Mouse (Mus musculus): ENCODE measurements around the gene Rnpc3. TPM values are rescaled to one million over a fixed set of nuclear protein-coding genes. Genes with fewer than 3 reads are reported as not detected.
"Not testable (repeated sequence)": the region's sequence is repeated elsewhere in the genome, so short reads cannot be mapped to it uniquely, and the experiment has no call there.

The Rnpc3 gene
- polyA plus RNA-seq (2015; fragmentation: Nextera tagmentation; extraction: Ambion mirVana) = 18.9 and 19.8 TPM in 2 replicates

DNA sequence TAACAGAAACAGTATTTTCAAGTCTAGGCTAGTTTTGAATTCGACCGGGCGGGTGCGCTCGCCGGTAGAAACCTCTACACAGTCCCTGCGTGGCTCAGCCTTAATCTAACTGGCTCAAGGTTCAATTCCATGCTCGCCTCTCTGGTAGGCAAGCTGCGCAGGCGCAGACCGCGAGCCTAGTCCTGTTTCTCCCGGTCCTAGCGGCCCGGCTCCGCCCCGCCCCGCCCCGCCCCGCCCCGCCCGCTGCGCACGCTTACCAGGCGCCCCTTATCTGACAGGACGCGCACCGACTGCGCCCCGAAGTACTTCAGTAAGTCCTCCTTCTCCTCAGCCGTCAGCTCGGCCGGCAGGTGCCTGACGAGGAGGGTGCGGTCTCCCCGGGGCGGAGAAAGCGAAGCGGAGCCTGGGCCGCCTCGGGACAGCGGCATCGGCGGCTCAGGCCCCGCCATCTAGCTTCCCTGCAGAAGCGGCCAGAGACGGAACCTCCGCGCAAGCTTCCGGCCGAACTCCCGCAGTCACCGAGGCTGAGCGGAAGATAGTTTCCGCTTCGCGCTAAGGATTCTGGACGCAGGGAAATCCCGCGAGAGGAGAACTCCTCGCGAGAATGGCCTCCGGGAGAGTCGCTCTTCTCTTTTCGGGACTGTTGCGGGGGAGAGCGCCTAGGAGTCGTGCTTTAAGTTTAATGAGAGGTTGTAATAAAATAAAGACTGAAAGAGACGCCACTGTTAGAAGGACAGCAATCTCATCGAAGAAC, at the start of gene Rnpc3:
Rnpc3 (minus strand) TSS at position 544 of the 754 bp plus-strand sequence.
- Histone ChIP-seq H3K36me3 (ENCODE audit: control insufficient read depth, insufficient read depth) (no peaks in the 10 kb centered on the region; the same call in 1 of the 2 replicates), H3K27ac (ENCODE audit: low read depth, low read length) (peak within 1 kb of the TSS; percentile 100), H3K9me3 (ENCODE audit: control insufficient read depth) (no peaks in the 10 kb centered on the region), H3K27me3 (replicated peaks; ENCODE audit: control insufficient read depth, insufficient read depth, low read length) (no peaks in the 10 kb centered on the region), H3K9ac (ENCODE audit: low read depth, low read length) (peak within 1 kb of the TSS; percentile 82), H3K4me1 (replicated peaks; ENCODE audit: control insufficient read depth, insufficient read depth, low read length) (no peaks in the 10 kb centered on the region), H3K4me3 (ENCODE audit: low read depth, low read length) (peak within 1 kb of the TSS; percentile 65), H3K4me2 (replicated peaks; ENCODE audit: low read depth) (peak within 1 kb of the TSS; percentile 66)
- peak; percentile 99 for ATAC-seq
- peak; percentile 38 for TF ChIP-seq CTCF (IDR thresholded peaks at IDR 0.05; ENCODE audit: low read depth)
- WGBS = under 1% methylated on average over 68 of the region's 70 CpGs

DNA sequence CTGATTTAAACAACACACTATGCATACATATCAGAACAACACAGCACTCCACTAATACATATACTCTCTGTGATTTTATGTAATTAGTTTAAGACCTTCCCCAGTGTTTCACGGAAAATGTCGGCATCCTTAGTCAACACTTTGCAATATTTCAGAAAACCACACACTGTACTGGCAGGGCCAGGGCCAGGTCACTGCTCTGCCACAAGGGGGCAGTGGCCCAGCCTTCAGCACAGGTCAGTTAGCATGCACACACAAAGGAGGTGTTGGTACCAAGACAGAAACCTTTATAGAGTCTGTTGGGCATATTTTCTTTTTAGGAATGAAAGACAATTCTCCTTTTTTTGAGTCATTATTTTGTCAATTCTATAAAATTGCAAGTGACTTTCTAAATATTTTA, 27.0 kb upstream of the Rnpc3 start:
- Histone ChIP-seq H3K4me3 (ENCODE audit: low read depth, low read length) (no peak overlapping the region), H3K27ac (ENCODE audit: low read depth, low read length) (no peak overlapping the region), H3K4me2 (replicated peaks; ENCODE audit: low read depth) (no peak overlapping the region), H3K4me1 (replicated peaks; ENCODE audit: control insufficient read depth, insufficient read depth, low read length) (no peaks in the 10 kb centered on the region), H3K9ac (ENCODE audit: low read depth, low read length) (no peak overlapping the region), H3K9me3 (ENCODE audit: control insufficient read depth) (no peaks in the 10 kb centered on the region), H3K36me3 (ENCODE audit: control insufficient read depth, insufficient read depth) (no peaks in the 10 kb centered on the region), H3K27me3 (replicated peaks; ENCODE audit: control insufficient read depth, insufficient read depth, low read length) (no peaks in the 10 kb centered on the region)
- WGBS = 63% methylated on average over 2 of the region's 2 CpGs
- peak; percentile 72 for TF ChIP-seq CTCF (IDR thresholded peaks at IDR 0.05; ENCODE audit: low read depth)
- ATAC-seq = no peak

DNA sequence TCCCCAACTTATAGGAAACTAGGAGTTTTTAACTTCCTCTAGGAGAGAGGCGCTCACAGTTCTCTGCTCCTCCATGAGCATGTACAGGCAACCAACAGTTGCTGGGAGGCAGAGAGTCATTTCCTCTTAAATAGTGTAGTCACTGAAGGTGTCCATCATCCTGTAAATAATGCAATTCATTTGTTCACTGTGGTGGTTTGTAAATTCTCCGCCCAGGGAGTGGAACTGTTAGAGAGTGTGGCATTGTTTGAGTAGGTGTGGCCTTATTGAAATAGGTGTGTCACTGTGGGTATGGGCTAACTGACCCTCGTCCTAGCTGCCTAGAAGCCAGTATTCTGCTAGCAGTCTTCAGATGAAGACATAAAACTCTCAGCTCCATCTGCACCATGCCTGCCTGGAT, 24.4 kb upstream of the Rnpc3 start:
- H3K27me3 ChIP-seq (replicated peaks; ENCODE audit: control insufficient read depth, insufficient read depth, low read length) = no peaks in the 10 kb centered on the region
- no peaks in the 10 kb centered on the region for H3K36me3 ChIP-seq (ENCODE audit: control insufficient read depth, insufficient read depth)
- H3K4me3 ChIP-seq (ENCODE audit: low read depth, low read length) = no peak overlapping the region
- no peak for TF ChIP-seq CTCF (IDR thresholded peaks at IDR 0.05; ENCODE audit: low read depth)
- H3K4me2 ChIP-seq (replicated peaks; ENCODE audit: low read depth) = no peak overlapping the region
- H3K4me1 ChIP-seq (replicated peaks; ENCODE audit: control insufficient read depth, insufficient read depth, low read length) = no peaks in the 10 kb centered on the region
- no peak overlapping the region for H3K27ac ChIP-seq (ENCODE audit: low read depth, low read length)
- 65% methylated on average over 3 of the region's 3 CpGs for WGBS
- ATAC-seq = no peak
- H3K9me3 ChIP-seq (ENCODE audit: control insufficient read depth) = no peaks in the 10 kb centered on the region
- no peak overlapping the region for H3K9ac ChIP-seq (ENCODE audit: low read depth, low read length)

DNA sequence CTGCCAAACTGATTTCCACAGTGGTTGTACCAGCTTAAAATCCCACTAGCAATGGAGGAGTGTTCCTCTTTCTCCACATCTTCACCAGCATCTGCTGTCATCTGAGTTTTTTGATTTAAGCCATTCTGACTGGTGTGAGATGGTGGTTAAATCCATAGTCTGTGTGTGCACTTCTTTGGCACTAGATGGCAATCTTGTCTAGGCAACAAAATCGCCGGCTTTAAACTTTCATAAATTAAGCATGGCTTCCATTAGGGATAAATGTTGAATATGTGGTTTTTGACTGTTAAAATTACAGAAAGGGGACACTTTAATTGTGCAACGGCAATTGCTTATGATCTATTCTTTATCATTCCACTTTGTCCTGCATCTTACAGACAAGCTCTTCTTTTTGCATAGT, 21.4 kb upstream of the Rnpc3 start:
- H3K9me3 ChIP-seq (ENCODE audit: control insufficient read depth); ATAC-seq; H3K27ac ChIP-seq (ENCODE audit: low read depth, low read length); H3K4me1 ChIP-seq (replicated peaks; ENCODE audit: control insufficient read depth, insufficient read depth, low read length); H3K9ac ChIP-seq (ENCODE audit: low read depth, low read length); H3K36me3 ChIP-seq (ENCODE audit: control insufficient read depth, insufficient read depth); H3K4me2 ChIP-seq (replicated peaks; ENCODE audit: low read depth); H3K27me3 ChIP-seq (replicated peaks; ENCODE audit: control insufficient read depth, insufficient read depth, low read length); H3K4me3 ChIP-seq (ENCODE audit: low read depth, low read length): not testable (repeated sequence)
- WGBS = 30% methylated on average over 3 of the region's 3 CpGs
- peak; percentile 63 for TF ChIP-seq CTCF (IDR thresholded peaks at IDR 0.05; ENCODE audit: low read depth)

DNA sequence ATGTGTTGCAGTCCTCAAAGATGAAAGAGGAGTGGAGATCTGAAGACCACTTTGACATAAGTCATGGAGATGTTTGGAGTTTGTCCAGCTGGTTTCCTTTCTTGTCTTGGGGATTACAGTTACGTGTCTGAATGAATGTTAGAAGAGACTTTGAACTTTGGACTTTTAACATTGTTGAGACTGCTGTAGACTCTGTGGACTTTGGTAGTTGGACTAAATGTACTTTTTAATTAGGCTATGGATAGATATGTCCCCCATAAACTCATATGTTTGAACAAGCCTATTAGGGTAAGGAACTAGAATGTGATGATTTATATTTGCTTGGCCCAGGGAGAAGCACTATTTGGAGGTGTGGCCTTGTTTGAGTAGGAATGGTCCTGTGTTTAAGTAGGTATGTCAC, 9.6 kb upstream of the Rnpc3 start:
- no peak overlapping the region for H3K4me3 ChIP-seq (ENCODE audit: low read depth, low read length)
- H3K36me3 ChIP-seq (ENCODE audit: control insufficient read depth, insufficient read depth) = no peaks in the 10 kb centered on the region
- no peak overlapping the region for H3K9ac ChIP-seq (ENCODE audit: low read depth, low read length)
- no peaks in the 10 kb centered on the region for H3K4me1 ChIP-seq (replicated peaks; ENCODE audit: control insufficient read depth, insufficient read depth, low read length)
- no peaks in the 10 kb centered on the region for H3K27me3 ChIP-seq (replicated peaks; ENCODE audit: control insufficient read depth, insufficient read depth, low read length)
- ATAC-seq = peak; percentile 87
- no peaks in the 10 kb centered on the region for H3K9me3 ChIP-seq (ENCODE audit: control insufficient read depth)
- TF ChIP-seq CTCF (IDR thresholded peaks at IDR 0.05; ENCODE audit: low read depth) = no peak
- H3K27ac ChIP-seq (ENCODE audit: low read depth, low read length) = no peak overlapping the region
- 28% methylated on average over 1 of the region's 1 CpGs for WGBS
- no peak overlapping the region for H3K4me2 ChIP-seq (replicated peaks; ENCODE audit: low read depth)

DNA sequence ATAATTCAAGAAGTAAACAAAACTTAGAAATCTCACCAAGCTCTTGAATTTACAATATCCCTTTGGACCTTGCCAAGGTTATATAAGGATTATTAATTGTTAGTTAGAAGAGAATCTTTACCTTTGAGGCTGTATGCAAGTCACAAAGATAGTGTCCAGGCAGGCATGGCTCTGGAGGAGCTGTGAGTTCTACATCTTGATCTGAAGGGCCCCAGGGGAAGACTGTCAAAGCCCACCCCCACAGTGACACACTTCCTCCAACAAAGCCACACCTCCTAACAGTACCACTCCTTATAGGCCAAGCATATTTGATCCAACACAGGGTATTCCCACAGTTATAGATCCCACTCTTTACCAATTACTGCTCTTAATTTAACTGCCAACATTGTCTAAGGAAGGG, 4.3 kb upstream of the Rnpc3 start:
- Histone ChIP-seq H3K27me3 (replicated peaks; ENCODE audit: control insufficient read depth, insufficient read depth, low read length) (no peaks in the 10 kb centered on the region), H3K9me3 (ENCODE audit: control insufficient read depth) (no peaks in the 10 kb centered on the region), H3K4me3 (ENCODE audit: low read depth, low read length) (no peak overlapping the region), H3K9ac (ENCODE audit: low read depth, low read length) (no peak overlapping the region), H3K4me1 (replicated peaks; ENCODE audit: control insufficient read depth, insufficient read depth, low read length) (no peaks in the 10 kb centered on the region), H3K4me2 (replicated peaks; ENCODE audit: low read depth) (no peak overlapping the region), H3K27ac (ENCODE audit: low read depth, low read length) (no peak overlapping the region), H3K36me3 (ENCODE audit: control insufficient read depth, insufficient read depth) (no peaks in the 10 kb centered on the region)
- no peak for ATAC-seq
- no peak for TF ChIP-seq CTCF (IDR thresholded peaks at IDR 0.05; ENCODE audit: low read depth)

All from intestine, postnatal 0 days (tissue).